Mouse (Mus musculus) liver, embryonic 16.5 days (tissue): ENCODE measurements around the gene Nol12. TPM values are rescaled to one million over a fixed set of nuclear protein-coding genes. Genes with fewer than 3 reads are reported as not detected.
A peak's percentile ranks its signal among the peaks of the same experiment; 100 is the strongest.

ENCODE experiments used
- ATAC-seq: fragments of 200-750 bp; cut with Nextera tagmentation; 2 replicates; pipeline ENCODE4 v1.8.0; 2017; ENCODE audit warnings: low read depth, mild to moderate bottlenecking, moderate number of reproducible peaks, moderate library complexity
- H3K27ac ChIP-seq: fragments of 300-500 bp; sonication (generic); 2 replicates; pipeline ENCODE4 v1.5.1; 2014; ENCODE audit warnings: mild to moderate bottlenecking, low read length
- H3K27me3 ChIP-seq: fragments of 300-500 bp; sonication (generic); 2 replicates; pipeline ENCODE4 v1.6.1; 2014; ENCODE audit warnings: low read depth, low read length, mixed read lengths; ENCODE audit not compliant: control insufficient read depth, insufficient read depth
- H3K36me3 ChIP-seq: fragments of 300-500 bp; sonication (generic); 2 replicates; pipeline ENCODE4 v1.6.1; 2014; ENCODE audit warnings: mild to moderate bottlenecking; ENCODE audit not compliant: control insufficient read depth, insufficient read depth
- H3K4me1 ChIP-seq: fragments of 300-500 bp; sonication (generic); 2 replicates; pipeline ENCODE4 v1.6.1; 2014; ENCODE audit warnings: low read depth, low read length, mixed read lengths; ENCODE audit not compliant: control insufficient read depth
- H3K4me2 ChIP-seq: fragments of 300-500 bp; sonication (generic); 2 replicates; pipeline ENCODE4 v1.6.1; 2014; ENCODE audit warnings: low read depth, low read length, mixed read lengths
- H3K4me3 ChIP-seq: fragments of 300-500 bp; sonication (generic); 2 replicates; pipeline ENCODE4 v1.5.1; 2014; ENCODE audit warnings: low read depth, mild to moderate bottlenecking, low read length
- H3K9ac ChIP-seq: fragments of 300-500 bp; sonication (generic); 2 replicates; pipeline ENCODE4 v1.6.1; 2014; ENCODE audit warnings: low read depth, low read length
- H3K9me3 ChIP-seq: fragments of 300-500 bp; sonication (generic); replicated peaks from 2 replicates; pipeline ENCODE4 v1.6.1; 2016; ENCODE audit warnings: low read length; ENCODE audit not compliant: control insufficient read depth
- WGBS: fragments of 180-500 bp; shearing (Covaris S2); extraction: QIAGEN DNeasy Blood & Tissue Kit; methylation state at CpG from one replicate; pipeline ENCODE4 v1.1.7; 2014; ENCODE audit not compliant: insufficient replicate concordance; 5-methylcytosine and 5-hydroxymethylcytosine counted together
- polyA plus RNA-seq: library from polyadenylated mRNA; unstranded; fragments of >200 nt; fragmentation: Nextera tagmentation; extraction: Ambion mirVana; gene quantifications from 2 replicates; pipeline ENCODE4 v1.2.1, GENCODE M21; 2015

Nol12 gene
- polyA plus RNA-seq, 1 experiment from 2014 or later, result 25.1 TPM

DNA sequence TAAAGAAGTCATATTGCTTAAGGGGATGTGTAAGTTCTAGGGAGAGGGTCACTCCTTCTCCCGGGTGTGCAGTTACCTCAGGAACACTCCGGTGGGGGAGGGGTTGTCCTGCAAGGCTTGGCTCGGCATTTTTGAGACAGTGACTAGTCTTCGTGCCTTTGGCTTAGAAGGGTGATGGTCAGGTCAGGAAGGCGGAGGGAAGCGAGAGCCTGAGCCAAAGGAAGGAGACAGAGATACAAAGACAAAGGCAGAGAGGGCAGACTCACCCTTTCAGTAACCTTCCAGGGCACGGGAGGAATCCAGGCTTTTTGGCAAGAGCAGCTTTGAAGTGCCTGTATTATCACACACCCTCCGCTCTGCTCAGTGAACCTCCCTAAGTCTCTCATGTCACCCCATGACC is 9.6 kb upstream of the Nol12 start:
- Histone ChIP-seq H3K9me3 (no peaks in the 10 kb centered on the region), H3K4me1 (peaks cover 72% of the 10 kb centered on the region), H3K27me3 (no peaks in the 10 kb centered on the region), H3K9ac (no peak overlapping the region; the same call in 1 of the 2 replicates), H3K4me2 (no peak overlapping the region), H3K4me3 (no peak overlapping the region), H3K36me3 (no peaks in the 10 kb centered on the region; the same call in 1 of the 2 replicates), H3K27ac (peak overlapping the region; percentile 77)
- 48% methylated on average over 8 of the region's 8 CpGs for WGBS
- no peak for ATAC-seq

DNA sequence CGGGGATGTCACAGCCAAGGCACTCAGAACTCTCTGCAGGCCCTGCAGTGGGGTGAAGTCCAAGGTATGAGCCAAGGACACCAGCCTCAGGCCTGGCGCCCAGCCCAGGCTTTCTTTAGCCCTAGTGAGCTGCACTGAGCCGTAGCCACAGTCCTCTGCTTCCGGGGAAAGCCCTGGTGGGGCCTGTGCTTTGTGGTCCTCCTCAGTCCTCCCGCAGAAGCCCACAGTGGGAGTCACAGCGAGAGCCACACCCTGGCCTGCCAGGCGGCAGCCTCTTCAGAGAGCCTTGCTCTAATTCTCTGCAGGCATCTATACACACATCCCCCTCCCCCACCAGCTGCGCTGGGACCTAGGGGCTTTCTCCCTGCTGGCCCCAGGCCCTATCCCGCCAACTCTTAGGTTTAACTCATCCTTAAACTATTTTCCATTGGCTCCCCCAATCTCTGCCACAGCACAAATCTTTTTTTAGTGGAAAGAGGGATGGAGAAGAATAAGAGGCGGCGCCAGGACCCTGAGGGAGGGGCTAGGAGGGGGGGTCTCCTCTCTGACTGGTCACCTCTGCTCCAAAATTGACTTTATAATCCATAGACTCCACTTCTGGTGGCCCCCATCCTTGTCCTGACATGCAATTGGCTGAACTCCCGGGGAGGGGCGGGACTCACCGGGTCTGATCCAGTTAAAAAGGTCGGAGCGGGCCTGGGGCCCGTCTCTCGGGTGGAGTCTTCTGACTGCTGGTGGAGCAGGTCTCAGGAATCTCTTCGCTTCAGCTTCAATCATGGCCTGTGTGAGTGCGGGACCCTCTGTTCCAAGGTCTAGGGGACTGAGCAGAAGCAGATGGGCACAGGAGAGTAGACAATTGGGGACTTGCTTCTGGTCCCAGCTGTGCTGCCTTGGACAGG is 8.5 kb upstream of the Nol12 start, which contains the start of gene Lgals1:
TSS of gene Lgals1 (plus strand) at position 705 of the 899 bp plus-strand sequence.
- Histone ChIP-seq H3K9ac (peak within 1 kb of the TSS; percentile 66), H3K9me3 (no peaks in the 10 kb centered on the region), H3K4me3 (peak within 1 kb of the TSS; percentile 63), H3K4me1 (peaks cover 73% of the 10 kb centered on the region), H3K27me3 (no peaks in the 10 kb centered on the region), H3K36me3 (no peaks in the 10 kb centered on the region; the same call in 1 of the 2 replicates), H3K4me2 (peak within 1 kb of the TSS; percentile 95), H3K27ac (peak within 1 kb of the TSS; percentile 77)
- 7% methylated on average over 20 of the region's 20 CpGs for WGBS
- peak; percentile 53 for ATAC-seq

DNA sequence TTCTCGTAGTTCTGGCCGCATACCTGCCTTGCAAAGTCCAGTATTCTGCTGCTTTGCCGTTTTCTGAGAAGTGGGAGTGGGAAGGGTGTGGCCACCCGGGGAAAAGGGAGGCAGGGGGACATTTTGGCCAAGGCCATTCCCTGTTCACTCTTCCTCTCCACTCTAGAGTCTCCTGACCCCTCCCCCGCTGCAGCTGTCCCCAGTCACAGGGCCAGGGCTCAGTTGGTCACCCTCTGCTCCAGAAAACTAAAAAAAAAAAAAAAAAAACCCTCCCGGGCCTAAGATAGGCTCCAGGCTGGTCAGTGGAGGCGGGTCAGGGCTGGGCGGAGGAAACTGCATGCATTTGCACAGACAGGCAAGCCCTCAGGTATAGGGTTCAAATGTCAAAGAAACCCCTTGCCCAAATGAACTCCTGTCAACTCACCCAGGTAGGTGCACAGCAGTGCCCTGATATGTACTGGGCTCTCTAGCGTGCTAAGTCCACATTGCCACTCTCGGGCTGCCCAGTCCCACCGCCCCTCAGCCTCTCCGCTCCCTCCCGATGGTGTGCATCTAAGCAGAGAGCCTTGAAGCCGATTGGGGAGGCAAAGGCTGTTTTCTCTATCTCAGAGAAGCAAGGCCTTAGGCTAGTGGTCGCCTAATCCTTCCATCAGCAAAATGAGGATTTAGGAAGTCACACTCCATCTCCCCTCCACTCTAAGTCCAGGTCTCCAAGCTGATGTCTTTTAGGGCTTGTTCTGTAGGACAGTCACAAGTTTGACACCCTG is 7.5 kb upstream of the Nol12 start:
- no peaks in the 10 kb centered on the region for H3K9me3 ChIP-seq
- H3K4me1 ChIP-seq, result peaks cover 69% of the 10 kb centered on the region
- peak overlapping the region; percentile 66 for H3K9ac ChIP-seq
- no peaks in the 10 kb centered on the region; the same call in 1 of the 2 replicates for H3K36me3 ChIP-seq
- H3K4me3 ChIP-seq, result peak overlapping the region; percentile 63
- no peaks in the 10 kb centered on the region for H3K27me3 ChIP-seq
- H3K4me2 ChIP-seq, result peak overlapping the region; percentile 95
- H3K27ac ChIP-seq, result peak overlapping the region; percentile 75
- WGBS, result 7% methylated on average over 15 of the region's 15 CpGs
- ATAC-seq, result no peak

DNA sequence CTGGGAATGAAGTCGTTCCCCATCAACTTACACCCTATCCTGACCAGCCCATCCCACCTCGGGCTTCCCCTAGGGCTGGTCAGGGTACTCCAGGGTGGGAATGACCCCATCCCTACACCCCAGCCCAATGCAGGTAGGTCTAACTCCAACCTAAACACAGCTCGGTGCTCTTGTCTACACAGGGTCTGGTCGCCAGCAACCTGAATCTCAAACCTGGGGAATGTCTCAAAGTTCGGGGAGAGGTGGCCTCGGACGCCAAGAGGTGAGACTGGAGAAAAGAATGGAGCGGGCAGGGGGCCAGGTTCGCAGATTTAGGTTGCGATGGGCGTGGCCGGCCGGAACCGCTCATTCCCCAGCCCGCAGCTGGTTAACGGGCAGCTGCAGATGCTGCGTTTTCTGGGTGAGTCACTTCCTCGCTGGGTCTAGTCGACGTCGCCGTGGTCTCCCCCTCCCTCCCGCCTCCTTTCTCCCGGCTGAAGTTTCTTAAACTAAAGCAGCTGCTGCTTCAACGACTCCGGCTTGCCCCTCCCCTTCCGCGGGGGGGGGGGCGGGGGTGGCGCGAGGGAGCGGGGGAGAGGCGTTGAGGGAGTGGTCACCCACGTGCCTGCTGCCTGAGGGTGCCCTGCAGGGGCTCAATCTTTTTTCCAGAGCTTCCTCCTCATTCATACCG is 6.8 kb upstream of the Nol12 start:
- H3K4me3 ChIP-seq, result peak overlapping the region; percentile 63
- peak overlapping the region; percentile 66 for H3K9ac ChIP-seq
- no peaks in the 10 kb centered on the region for H3K27me3 ChIP-seq
- peak overlapping the region; percentile 75 for H3K27ac ChIP-seq
- no peaks in the 10 kb centered on the region for H3K9me3 ChIP-seq
- H3K4me2 ChIP-seq, result peak overlapping the region; percentile 95
- peaks cover 63% of the 10 kb centered on the region for H3K4me1 ChIP-seq
- WGBS, result under 1% methylated on average over 31 of the region's 35 CpGs
- ATAC-seq, result peak; percentile 5; the same call in 1 of the 2 replicates
- H3K36me3 ChIP-seq, result no peaks in the 10 kb centered on the region; the same call in 1 of the 2 replicates

DNA sequence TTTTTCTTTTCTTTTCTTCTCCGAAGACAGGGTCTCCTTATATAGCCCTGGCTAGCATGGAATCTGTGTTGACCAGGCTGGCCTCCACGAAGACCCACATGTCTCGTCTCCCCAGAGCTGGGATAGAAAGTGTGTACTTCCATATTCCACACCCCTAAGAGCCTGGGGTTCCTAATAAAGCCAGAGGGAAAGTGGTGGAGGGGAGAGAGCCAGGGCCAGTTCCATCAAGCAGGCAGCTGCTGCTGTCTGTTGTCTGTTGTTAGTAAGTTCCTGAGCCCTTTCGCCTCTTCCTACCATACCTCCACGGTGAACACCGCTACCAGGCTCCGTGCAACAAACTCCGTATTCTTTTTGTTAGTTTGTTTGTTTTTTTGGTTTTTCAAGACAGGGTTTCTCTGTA is 6.2 kb upstream of the Nol12 start:
- no peaks in the 10 kb centered on the region for H3K9me3 ChIP-seq
- peak overlapping the region; percentile 56 for H3K27ac ChIP-seq
- WGBS, result 43% methylated on average over 8 of the region's 8 CpGs
- no peak overlapping the region for H3K9ac ChIP-seq
- H3K4me1 ChIP-seq, result peaks cover 57% of the 10 kb centered on the region
- no peaks in the 10 kb centered on the region for H3K27me3 ChIP-seq
- peak overlapping the region; percentile 95 for H3K4me2 ChIP-seq
- H3K4me3 ChIP-seq, result peak overlapping the region; percentile 63
- ATAC-seq, result no peak
- H3K36me3 ChIP-seq, result no peaks in the 10 kb centered on the region; the same call in 1 of the 2 replicates

DNA sequence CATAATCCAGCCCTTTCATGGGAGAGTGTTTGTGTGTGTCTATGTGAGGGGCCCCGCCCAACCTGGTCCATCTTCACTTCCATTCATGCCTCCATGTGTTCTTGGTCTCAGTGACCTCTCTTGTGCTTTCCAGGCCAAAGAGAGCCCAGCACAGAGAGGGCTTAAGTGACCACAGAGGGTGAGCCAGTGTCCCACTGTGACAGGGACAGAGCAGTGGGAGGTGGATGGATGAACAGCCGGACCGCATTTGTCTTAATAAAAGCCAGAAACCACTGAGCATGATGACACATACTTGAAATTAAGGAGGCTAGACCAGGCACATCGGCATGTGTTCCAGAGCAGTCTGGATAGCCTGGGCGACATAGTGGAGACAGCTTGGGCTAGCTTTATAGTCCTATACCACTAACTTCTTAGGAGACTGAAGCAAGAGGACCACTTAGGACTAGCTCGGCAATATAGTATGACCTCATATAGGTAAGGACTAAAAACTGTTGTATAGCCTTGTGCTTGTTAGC is 4.5 kb upstream of the Nol12 start:
- no peak for ATAC-seq
- WGBS, result 81% methylated on average over 6 of the region's 6 CpGs
- H3K9me3 ChIP-seq, result no peaks in the 10 kb centered on the region
- H3K27me3 ChIP-seq, result no peaks in the 10 kb centered on the region
- no peak overlapping the region for H3K4me3 ChIP-seq
- 0 out of 2 replicates have a peak overlapping the region, but pooled peaks have one; percentile 2 for H3K27ac ChIP-seq
- H3K4me1 ChIP-seq, result peaks cover 45% of the 10 kb centered on the region
- no peak overlapping the region for H3K9ac ChIP-seq
- H3K4me2 ChIP-seq, result no peak overlapping the region
- H3K36me3 ChIP-seq, result no peaks in the 10 kb centered on the region; the same call in 1 of the 2 replicates

DNA sequence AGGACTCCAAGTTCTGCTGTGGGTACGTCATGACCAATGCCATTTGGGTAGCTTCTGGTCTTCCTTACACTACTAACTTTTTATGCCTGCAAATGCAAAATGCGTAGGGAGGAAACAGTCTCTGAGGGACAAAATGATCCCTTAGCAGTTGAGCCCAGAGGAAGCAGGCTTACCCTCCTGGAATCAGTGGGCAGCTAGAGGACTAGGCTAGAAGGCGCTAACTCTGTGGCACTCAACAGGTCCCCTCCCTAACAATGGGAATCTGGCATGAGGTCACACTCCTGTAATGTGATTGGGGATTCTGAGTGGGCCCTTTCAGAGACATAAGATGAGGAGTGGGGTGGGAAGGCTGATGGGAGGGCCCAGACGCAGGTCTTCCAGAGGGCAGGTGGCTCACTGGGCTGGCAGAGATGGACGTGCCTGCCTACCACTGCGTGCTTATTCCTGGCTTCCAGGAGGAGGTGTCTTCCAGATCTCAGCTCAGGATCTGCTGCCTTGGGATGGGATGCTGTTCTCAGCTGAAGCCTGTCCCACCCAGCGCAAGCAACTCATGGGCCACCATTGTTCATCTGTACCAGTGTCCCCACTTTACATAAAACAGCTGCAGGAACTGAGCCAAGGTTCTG is 3.8 kb upstream of the Nol12 start:
- Histone ChIP-seq H3K4me1 (peaks cover 45% of the 10 kb centered on the region), H3K27me3 (no peaks in the 10 kb centered on the region), H3K27ac (peak overlapping the region; percentile 35; the same call in 1 of the 2 replicates), H3K4me2 (no peak overlapping the region), H3K36me3 (no peaks in the 10 kb centered on the region; the same call in 1 of the 2 replicates), H3K4me3 (no peak overlapping the region), H3K9ac (no peak overlapping the region), H3K9me3 (no peaks in the 10 kb centered on the region)
- WGBS, result 86% methylated on average over 7 of the region's 7 CpGs
- no peak for ATAC-seq

DNA sequence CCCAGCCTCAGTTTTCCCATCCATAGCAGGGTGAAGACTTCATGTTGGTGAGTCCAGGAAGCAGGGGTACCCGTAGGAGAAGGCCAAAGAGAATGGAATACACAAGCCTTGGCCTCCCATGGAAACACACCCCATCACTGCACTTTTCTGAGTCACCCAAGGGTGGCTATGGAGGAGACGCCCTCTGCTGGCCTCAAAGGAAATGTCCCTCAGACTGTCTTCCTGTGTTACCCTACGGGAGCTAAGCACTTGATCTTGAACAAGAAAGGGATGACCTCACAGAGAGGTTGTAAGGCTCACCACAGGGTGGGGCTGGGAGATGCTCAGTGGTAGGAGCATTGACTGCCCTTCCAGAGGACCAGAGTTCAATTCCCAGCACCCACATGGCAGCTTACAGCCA is 3.2 kb upstream of the Nol12 start:
- Histone ChIP-seq H3K27ac (peak overlapping the region; percentile 35), H3K9me3 (no peaks in the 10 kb centered on the region), H3K27me3 (no peaks in the 10 kb centered on the region), H3K4me2 (no peak overlapping the region), H3K4me3 (no peak overlapping the region), H3K9ac (no peak overlapping the region), H3K4me1 (peaks cover 45% of the 10 kb centered on the region), H3K36me3 (no peaks in the 10 kb centered on the region; the same call in 1 of the 2 replicates)
- WGBS, result 3% methylated on average over 3 of the region's 3 CpGs
- ATAC-seq, result peak; percentile 25
